Mouse (Mus musculus) brain, embryonic 14.5 days (tissue): ENCODE data around the gene Tbx18.

Source experiments
- CTCF ChIP-seq: fragments of 200-500 bp; IDR thresholded peaks from 2 replicates; pipeline ENCODE4 v1.5.1; 2012; ENCODE audit warnings: inconsistent platforms, mild to moderate bottlenecking, moderate library complexity, borderline replicate concordance; ENCODE audit not compliant: insufficient read depth, insufficient read length; ENCODE audit errors: extremely low read depth
- POLR2A ChIP-seq: fragments of 200-500 bp; IDR thresholded peaks from 2 replicates; pipeline ENCODE4 v1.6.1; 2012; ENCODE audit warnings: mild to moderate bottlenecking, inconsistent platforms, borderline replicate concordance; ENCODE audit not compliant: poor library complexity, insufficient read depth, insufficient read length, severe bottlenecking; ENCODE audit errors: extremely low read depth

- TF ChIP-seq CTCF, result no peak
- no peak for TF ChIP-seq POLR2A
These were observed 3.7 kb downstream of the Tbx18 start for GRCm38 (mm10) chr9:87727155-87727953.
